Mouse (Mus musculus): ENCODE data around the gene Hsfy2.

Hsfy2 gene

DNA sequence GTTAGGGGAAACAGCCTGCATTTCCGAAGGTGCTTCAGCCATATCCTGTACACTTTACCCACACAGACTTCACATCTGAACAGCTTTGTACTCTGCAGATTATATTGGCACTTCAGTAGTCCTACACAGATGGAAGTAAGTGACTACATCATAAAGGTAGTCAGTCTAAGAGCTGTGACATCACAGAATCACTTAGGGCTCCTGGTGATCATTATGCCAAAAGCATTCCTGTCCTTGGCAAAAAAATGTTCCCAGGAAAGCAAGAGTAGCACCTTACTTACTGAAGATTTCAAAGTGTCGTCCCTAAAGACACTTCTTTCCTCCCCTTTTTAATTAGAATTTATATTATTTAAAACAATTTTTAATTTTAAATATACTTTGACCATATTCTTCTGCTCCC is at the start of gene Hsfy2:
Gene Hsfy2 (minus strand): TSS at position 101 of the 400 bp plus-strand sequence.
- in situ Hi-C loops (cut with MboI, MseI) = no loop called here

DNA sequence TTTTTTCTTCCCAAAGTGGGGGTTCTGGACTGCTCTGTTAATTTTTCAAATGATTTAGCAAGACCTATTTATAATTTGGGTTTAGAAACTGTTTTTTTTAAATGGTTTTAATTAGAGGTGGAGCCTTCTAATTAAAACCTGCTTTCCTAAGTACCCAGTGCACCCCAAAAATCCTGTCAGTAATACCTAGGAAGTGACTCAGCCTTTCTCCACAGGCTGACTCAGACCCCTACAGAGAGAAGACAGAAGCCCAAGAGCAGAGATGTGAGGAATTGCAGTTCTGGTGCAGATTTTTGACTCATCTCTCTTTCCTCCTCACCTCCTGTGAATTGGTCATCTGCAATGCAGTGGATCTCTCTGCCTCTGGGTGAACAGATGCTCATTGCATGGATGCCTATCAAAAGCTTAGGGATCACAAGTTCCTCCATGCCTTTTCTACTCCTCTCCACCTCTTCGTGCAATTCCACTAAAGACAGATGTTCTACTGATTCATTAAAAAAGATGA is 47.9 kb upstream of the Hsfy2 start:
- in situ Hi-C loops (cut with MboI, MseI) = no loop called here

DNA sequence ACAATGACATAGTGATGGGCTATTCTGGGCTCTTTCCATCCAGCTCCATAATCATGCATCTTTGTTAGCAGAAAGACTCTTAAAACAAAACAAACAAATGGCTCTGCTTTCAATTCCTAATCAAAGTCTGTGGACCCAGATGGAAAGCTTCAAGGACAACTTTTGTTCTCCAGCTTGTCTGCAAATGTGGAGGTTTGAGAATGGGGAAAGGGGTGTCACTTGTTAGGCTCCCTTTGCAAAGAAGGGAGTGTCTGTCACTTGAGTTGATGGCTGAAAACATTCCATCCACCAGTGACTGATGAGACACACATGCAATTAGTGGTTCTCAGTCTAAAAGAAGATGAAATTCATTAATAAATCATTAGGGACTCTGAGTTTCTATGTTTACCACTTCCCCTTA is 47.3 kb upstream of the Hsfy2 start:
- in situ Hi-C loops (cut with MboI, MseI) = no loop called here

DNA sequence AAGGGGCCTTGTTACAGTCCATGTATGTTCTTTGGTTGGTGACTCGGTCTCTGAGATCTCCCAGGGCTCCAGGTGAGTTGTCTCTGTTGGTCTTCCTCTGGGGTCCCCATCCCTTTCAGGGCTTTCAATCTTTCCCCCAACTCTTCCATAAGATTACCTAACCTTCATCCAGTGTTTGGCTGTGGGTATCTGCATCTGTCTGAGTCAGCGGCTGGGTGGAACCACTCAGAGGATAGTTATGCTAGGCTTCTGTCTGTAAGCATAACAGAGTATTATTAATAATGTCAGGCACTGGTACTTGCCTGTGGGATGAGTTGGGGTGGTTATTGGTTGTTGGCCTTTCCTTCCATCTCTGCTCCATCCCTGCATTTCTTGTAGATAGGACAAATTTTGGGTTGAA is 44.0 kb upstream of the Hsfy2 start:
- in situ Hi-C loops (cut with MboI, MseI) = no loop called here

DNA sequence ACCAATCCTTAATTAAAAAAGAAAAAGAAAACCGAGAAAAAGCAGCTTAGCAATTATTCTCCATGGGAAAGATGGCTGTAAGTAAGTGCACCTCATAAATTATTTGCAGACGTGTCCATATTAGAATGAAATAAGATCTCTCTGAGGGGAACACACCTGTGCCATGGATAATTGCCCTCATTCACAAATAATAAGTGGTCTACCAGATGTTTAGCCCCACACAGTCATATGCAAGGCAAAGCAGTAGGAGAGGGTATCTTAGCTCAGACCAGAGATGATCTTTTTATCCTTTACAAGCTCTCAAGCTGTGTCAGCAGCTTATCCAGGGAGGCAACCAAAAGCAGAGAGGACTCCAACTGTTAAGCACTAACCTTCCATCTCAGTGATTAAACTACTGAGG is 38.0 kb upstream of the Hsfy2 start:
- in situ Hi-C loops (cut with MboI, MseI) = no loop called here

DNA sequence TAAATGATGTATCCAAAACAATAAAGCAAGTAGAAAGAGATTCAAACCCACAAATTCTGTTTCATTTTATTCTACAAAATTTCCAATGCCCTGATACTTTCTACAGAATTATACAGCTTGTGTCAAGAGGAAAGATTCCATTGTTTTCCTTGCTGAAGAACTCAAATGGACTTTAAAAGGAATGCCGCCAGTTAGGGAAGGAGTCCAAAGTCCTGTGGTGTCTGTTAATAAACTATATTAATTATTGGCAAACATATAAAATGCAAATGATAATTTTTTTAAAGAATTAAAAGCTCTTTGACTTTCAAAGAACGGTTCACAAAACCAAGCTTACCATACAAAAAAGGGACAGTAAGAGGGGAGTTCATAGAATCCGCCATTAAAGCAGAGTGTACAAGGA is 37.4 kb upstream of the Hsfy2 start:
- in situ Hi-C loops (cut with MboI, MseI) = no loop called here

DNA sequence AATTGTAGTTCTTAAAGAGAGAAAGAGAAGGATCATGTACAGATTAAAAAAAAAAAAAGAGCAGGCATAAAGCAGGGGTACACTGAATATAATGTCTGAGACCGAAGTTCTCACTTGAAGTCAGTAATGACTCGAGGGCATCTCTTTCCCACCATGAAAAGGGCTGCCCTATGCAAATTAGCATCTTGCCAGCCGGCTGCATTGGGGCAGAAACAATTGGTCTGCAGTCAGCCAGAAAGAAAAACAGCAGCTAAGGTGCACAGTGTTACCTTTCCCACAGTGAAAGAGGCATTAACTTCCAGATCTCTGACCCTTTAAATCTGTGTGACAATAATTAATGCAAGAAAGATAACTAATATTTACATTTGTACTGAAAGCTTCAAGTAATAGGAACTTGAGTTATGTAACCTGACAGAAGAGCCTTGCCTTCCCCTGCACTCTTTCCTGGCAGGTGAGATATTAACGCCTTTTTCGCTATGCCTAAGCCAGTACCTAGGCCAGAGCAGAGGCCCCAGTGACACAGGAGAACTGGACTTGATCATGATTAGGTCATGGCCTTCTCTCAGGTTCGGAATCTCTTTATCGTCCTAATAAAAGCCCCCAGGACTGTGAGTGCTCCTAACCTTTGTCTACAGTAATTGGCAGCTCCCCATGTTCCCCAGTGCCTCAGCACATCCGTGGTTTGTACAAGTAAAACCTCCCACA is 34.2 kb upstream of the Hsfy2 start:
- in situ Hi-C loops (cut with MboI, MseI) = no loop called here

DNA sequence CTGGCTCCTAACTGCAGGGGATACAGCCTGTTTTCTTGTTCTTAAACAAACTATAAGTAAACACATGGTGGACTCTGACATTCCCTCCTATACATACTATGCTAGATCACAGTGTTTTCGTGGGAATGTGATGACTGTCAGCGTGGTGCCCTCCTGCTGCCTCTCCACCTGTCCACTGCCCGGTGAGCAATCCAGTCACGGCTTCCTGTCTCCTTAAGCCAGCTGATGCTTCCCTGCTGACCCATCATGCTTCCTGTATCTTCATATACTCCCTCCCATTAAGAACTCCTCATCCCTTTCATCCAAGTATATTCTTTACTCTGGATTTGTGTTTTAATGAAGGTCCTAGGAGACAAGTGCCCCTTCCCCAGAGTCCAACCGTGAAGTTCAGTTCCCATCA is 33.3 kb upstream of the Hsfy2 start:
- in situ Hi-C loops (cut with MboI, MseI) = no loop called here

DNA sequence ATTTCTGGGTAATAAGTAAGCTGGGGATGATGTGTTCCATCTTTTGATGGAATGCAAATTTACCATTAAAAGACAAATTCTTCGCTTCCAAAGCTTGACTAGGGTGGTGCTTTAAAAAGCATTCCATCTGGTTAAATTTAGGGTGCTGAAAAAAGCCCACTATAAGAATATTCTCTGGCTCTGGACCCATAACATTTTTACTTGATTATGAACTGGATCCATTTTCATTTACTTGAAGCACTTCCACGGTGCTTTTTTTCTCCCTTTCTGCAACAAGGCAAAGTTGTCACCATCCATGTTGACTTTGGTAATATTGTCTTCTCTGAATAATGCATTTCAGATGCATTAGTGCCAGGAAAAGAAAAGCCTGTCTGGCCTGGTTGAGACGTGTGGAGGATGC is 27.4 kb upstream of the Hsfy2 start:
- in situ Hi-C loops (cut with MboI, MseI) = no loop called here

DNA sequence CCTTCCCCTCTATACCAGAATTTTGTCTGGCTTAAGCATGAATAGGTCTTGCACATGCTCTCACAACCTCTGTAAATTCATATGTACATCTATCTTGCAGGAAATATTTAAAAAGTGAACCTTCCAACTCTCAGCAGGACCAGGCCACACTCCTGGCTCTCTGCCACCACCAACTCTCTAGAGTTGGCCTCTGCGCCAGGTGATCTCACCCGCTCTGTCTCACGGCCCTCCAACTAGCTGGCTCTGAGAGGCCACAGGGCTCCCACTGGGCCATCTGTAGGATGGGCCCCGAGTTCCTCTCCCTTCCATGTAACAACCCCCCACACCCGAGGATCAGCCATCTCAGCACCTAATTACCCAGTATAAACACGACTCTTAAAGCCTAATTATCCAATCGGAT is 10.4 kb downstream of the Hsfy2 start:
- in situ Hi-C loops (cut with MboI, MseI) = no loop called here

DNA sequence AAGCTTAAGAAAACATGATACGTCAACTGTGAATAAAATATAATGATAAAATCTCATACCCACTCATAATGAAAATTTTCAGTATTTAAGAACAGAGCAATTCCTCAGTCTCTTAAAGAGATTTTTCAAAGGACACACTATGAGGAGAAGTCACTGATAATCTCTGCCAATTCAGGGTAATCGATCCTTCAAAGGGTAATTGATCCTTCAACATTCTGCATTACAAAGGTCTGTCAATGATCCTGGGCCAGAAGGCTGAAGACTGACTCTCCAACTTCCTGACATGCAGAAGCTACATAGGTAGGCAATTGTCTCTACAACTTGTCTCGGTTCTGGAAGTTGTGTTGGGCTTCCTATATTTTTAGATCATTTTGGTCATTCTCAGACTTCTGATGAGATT is 12.9 kb downstream of the Hsfy2 start:
- in situ Hi-C loops (cut with MboI, MseI) = no loop called here

DNA sequence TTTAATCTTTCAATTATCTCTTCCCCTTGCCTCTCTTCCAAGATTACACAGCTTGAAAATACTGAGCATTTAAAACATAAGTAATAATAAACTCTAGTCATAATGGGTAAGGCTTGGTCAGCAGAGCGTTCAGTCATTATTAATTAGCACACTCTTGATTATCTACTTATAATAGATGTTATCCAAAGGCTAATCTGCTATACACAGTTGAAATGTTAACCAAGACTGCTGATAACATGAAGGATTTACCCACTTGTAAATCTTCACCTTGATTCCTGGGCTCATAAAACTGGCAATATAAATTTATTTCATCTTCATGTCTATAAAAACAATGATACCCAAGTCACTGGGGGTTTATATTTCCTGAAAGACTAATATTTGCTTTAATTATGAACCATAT is 24.9 kb downstream of the Hsfy2 start:
- in situ Hi-C loops (cut with MboI, MseI) = no loop called here
